Mouse (Mus musculus) spleen, adult 2 months (tissue): ENCODE data around the gene Col6a3.

ENCODE experiments used
- CTCF ChIP-seq: fragments of 200-500 bp; IDR thresholded peaks from 2 replicates; pipeline ENCODE4 v1.5.1; 2011; ENCODE audit warnings: mild to moderate bottlenecking, inconsistent platforms; ENCODE audit not compliant: insufficient read depth, insufficient read length, insufficient replicate concordance; ENCODE audit errors: extremely low read depth
- POLR2A ChIP-seq: fragments of 200-500 bp; IDR thresholded peaks from 2 replicates; pipeline ENCODE4 v1.6.1; 2011; ENCODE audit warnings: low read depth, low read length, inconsistent platforms

- no peak for TF ChIP-seq CTCF
- TF ChIP-seq POLR2A = no peak
Measured at GRCm38 (mm10) chr1:90771172-90771571, 72.6 kb downstream of the Col6a3 start.
